22 mouse cellular contexts compared by ENCODE assay signal in genomic region chr1:52127350-52127749, GRCm38 (mm10).
"Had no signal": no experiment of that assay in that cellular context is flagged by ENCODE, and none has a peak within 500 bp of the region (broad histone marks: within the 10 kb centered on the region; RNA-seq: fewer than 3 reads in every experiment).

No protein-coding gene starts in this region.

- H3K9me3 ChIP-seq: heart, embryonic 10.5 days; heart, embryonic 12.5 days; hindbrain, embryonic 10.5 days; hindbrain, embryonic 12.5 days; intestine, embryonic 15.5 days; limb, embryonic 13.5 days; limb, embryonic 15.5 days; liver, embryonic 12.5 days had no signal

- H3K27ac ChIP-seq: heart, embryonic 10.5 days; hindbrain, embryonic 10.5 days; hindbrain, embryonic 12.5 days; hindbrain, embryonic 14.5 days; intestine, embryonic 15.5 days; limb, embryonic 13.5 days; limb, embryonic 15.5 days; liver, embryonic 12.5 days; liver, embryonic 14.5 days had no signal

- H3K4me3 ChIP-seq: heart, embryonic 10.5 days; heart, embryonic 12.5 days; hindbrain, embryonic 10.5 days; hindbrain, embryonic 12.5 days; intestine, embryonic 15.5 days; limb, embryonic 13.5 days; limb, embryonic 15.5 days; liver, embryonic 12.5 days had no signal

- H3K4me1 ChIP-seq: heart, embryonic 10.5 days; heart, embryonic 12.5 days; hindbrain, embryonic 10.5 days; hindbrain, embryonic 12.5 days; intestine, embryonic 15.5 days; limb, embryonic 13.5 days; limb, embryonic 15.5 days; liver, embryonic 12.5 days had no signal

- H3K27me3 ChIP-seq: heart, embryonic 12.5 days; hindbrain, embryonic 12.5 days; intestine, embryonic 15.5 days; limb, embryonic 13.5 days; limb, embryonic 15.5 days; liver, embryonic 12.5 days had no signal

- DNase-seq: gastrocnemius, postnatal 14 days; gastrocnemius, postnatal 36 days; heart, adult 18-20 months; heart, postnatal 14 days; heart, postnatal 4 days; kidney, adult 18-20 months; kidney, adult 8-10 months; kidney, postnatal 10 days; kidney, postnatal 25 days; layer of hippocampus, adult 9-11 months; layer of hippocampus, postnatal 36 days; left cerebral cortex, postnatal 4 days had no signal

- H3K9ac ChIP-seq: heart, embryonic 12.5 days; hindbrain, embryonic 12.5 days; hindbrain, embryonic 14.5 days; intestine, embryonic 15.5 days; limb, embryonic 13.5 days; limb, embryonic 15.5 days; liver, embryonic 12.5 days; liver, embryonic 14.5 days had no signal
